Mouse (Mus musculus): Measurements from ENCODE around the gene Casp9. TPM values are rescaled to one million over a fixed set of nuclear protein-coding genes. Genes with fewer than 3 reads are reported as not detected.

Gene Casp9
- 26.6 and 27.4 TPM in 2 replicates for polyA plus RNA-seq (2012; rRNA removed)

DNA sequence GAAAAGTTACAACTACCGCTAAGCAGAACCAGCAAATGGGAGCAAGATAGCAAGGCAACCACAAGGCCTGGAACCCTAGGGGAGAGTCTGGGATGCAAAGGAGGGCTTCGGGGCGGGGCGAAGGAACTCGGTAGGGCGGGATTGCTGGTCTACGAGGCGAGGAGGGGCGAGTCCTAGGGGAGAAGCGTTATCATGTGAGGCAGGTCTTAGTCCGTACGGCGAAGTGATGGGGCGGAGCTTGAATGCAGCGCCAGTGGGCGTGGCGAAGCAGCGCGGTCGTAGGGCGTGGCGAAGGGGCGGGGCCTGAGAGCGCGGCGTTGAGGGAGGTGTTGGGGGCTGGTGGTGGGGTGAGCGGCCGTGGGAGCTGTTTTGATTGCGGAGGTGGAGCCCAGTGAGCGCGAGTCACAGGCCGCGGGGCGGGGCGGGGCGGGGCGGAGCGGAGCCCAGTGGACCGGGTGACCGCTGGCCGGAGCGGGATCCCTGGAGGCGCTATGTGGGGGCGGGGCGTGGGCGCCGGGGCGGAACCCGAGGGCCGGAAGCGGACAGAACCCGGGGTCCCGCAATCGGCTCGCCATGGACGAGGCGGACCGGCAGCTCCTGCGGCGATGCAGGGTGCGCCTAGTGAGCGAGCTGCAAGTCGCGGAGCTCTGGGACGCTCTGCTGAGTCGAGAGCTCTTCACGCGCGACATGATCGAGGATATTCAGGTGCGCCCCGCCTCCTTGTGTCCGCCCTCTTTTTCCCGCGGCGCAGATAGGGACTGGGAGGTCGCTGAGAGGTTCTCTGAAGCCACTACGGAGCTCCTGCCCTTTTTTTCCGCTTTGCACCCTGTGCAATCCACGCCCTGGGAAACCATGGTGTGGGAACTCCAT is at the start of gene Casp9:
Gene Casp9 (plus strand): TSS at position 331 of the 870 bp plus-strand sequence.

DNA sequence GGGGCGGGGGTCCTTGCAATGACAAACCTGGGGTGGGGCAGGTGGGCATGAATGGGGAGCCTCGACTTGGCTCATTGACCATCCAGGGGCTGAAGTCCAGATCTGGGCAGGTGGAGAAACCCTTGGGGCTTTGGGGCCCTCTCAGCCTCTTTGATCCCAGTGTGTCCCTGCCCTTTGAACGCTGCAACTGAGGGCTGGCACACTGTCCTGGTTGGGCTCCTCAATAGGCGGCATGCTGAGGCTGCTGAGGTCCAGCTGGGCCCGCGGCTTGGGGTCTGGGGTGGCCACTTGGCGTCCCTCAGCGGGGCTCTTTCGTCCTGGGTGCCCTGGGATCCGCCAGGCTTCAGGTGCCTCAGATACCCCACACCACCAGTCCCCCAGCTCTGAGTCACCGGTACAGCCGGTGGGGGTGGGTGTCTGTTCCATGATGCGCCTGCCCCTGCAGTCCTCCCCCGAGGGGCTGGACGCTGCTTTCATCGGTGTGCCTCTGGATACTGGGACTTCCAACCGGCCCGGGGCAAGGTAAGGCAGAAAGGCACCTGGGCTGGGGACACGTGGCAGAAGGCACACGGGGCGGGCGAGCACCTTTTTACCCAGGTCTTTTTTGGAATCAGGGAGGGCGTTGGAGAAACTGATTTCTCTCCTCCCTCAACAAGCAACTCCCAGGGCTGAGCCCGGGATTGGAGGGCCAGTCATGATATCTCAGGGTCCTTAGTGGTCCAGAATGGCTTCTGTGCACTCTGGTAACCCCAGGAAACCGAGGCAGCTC is 46.6 kb upstream of the Casp9 start, which contains the start of gene Agmat:
Gene Agmat (plus strand): TSS at position 95 of the 769 bp plus-strand sequence.

DNA sequence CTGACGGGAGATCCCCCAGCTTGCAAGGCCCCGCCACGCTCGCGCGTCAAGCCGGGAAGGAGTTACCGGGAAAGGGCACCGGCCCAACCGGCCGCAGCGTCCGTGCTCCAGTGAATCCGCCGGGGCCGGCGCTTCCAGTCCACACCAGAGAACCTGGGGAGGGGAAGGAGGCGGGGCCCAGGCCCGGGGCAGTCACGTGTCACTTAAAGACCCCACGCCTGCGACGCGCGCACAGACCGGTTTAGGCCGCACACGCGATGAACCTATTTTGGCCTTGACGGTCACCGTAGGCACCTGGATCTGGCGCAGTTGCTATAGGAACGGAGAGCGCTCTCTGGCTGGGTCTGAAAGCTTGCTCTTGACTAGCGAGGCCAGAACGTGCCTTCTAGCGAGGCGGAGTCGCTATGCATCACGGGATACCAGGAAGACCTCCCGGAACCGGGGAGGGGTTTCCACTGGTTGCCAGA is 2.9 kb upstream of the Casp9 start, which contains the start of gene Dnajc16:
Gene Dnajc16 (minus strand): TSS at position 408 of the 467 bp plus-strand sequence.

DNA sequence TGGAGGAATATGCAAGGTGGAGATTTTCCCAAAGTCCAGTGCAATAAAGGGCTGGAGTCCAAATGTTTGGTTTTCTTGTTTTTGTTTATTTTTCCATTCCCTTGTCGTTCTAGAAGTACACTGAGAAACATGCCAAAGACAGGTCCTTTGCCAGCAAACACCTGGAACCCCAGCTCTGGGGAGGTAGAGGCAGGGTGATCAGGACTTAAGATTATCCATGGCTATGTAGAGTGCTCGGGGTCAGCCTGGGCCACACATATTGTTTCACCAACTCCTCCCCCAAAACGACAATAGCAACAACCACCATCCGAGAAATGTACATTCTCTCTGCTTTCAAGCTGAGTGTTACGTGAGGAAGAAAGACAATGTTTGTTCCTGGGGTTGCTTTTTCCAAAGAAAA is 32.6 kb downstream of the Casp9 start, which contains the start of gene Cela2a:
Gene Cela2a (minus strand): TSS at position 101 of the 400 bp plus-strand sequence.

DNA sequence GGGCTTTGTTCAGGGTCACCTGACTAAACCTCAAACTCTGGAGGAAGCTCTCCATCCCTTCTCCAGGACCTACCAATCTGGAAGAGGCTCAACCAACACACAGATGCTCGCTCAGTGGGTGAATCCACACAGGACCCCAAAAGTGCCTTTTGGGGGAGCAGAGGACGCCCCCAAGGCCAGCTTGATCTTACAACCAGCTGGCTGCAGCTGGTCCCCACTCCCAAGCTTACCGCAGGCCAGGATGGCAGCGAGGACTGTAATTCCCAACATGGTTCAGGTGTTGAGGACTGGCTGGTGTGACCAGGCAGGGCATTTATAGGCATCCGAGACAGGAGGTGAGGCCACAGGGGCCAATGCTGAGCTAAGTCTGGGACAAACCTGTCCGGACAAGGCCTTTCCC is 52.6 kb downstream of the Casp9 start, which contains the start of gene Ctrc:
Gene Ctrc (minus strand): TSS at position 361 of the 400 bp plus-strand sequence.

Other genes with a start within 250 kb of the Casp9 start
- gene Fblim1, start 187.5 kb upstream of the Casp9 start, polyA plus RNA-seq (2012; rRNA removed), result 29.3 and 29.4 TPM in 2 replicates
- gene Tmem82, start 175.0 kb upstream of the Casp9 start, polyA plus RNA-seq (2012; rRNA removed), result 0.26 and 0.36 TPM in 2 replicates
- gene Slc25a34, start 169.8 kb upstream of the Casp9 start, polyA plus RNA-seq (2012; rRNA removed), result 1.1 and 1.4 TPM in 2 replicates
- gene Plekhm2, start 128.7 kb upstream of the Casp9 start, polyA plus RNA-seq (2012; rRNA removed), result 42.8 and 52.9 TPM in 2 replicates
- 3.6 and 5.8 TPM in 2 replicates for gene Rsc1a1, start 108.0 kb upstream of the Casp9 start, polyA plus RNA-seq (2012; rRNA removed)
- 14.1 and 14.6 TPM in 2 replicates for gene Ddi2, start 70.2 kb upstream of the Casp9 start, polyA plus RNA-seq (2012; rRNA removed)
- gene Agmat, start 46.9 kb upstream of the Casp9 start, polyA plus RNA-seq (2012; rRNA removed), result 0.04 TPM in 1 of 2 replicates, not detected in the other
- 19.4 and 20.3 TPM in 2 replicates for gene Dnajc16, start 2.7 kb upstream of the Casp9 start, polyA plus RNA-seq (2012; rRNA removed)
- 0.23 and 0.25 TPM in 2 replicates for gene Cela2a, start 32.5 kb downstream of the Casp9 start, polyA plus RNA-seq (2012; rRNA removed)
- not detected in 2 replicates for gene Ctrc, start 52.7 kb downstream of the Casp9 start, polyA plus RNA-seq (2012; rRNA removed)
- gene Efhd2, start 81.3 kb downstream of the Casp9 start, polyA plus RNA-seq (2012; rRNA removed), result 50.4 and 55.8 TPM in 2 replicates
- gene Fhad1, start 221.5 kb downstream of the Casp9 start, polyA plus RNA-seq (2012; rRNA removed), result 2.5 and 3.0 TPM in 2 replicates